8 mouse cellular contexts compared by ENCODE assay signal in the genomic region with DNA sequence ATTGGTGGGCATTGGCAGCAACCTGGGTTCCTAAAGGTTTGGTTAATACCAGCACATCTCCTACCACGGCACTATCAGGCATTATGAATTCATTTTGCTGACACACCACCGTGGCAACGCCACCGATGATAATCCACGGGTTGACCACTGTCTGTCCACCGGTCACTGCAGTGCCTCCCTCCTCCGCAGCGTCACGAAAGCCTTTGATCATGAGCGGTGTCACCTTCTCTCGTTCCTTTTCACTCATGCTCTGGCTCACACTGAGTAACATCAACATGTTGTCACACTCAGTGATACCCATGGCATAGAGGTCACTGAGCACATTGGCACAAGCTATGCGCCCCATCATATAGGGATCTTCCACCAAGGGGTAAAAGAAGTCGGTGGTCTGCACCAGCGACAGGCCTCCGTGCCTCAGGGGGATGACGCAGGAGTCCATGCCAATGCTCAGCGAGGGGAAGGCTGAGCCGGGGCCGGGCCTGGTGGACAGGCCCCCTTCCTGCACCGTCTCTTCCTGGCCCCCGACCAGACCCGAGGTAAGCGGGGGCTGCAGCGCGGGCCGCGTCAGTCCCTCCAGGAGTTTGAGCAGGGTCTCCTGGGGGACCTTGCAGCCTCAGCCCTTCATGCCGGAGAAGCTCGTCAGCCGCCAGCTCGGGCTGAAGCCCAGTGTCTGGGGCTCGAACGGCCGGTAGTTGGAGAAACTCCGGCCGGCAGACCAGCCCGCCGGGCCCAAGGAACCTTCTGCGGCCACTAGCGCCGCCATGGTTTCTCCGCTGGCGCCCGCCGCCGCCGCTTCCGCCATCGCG. TPM values are rescaled to one million over a fixed set of nuclear protein-coding genes. Genes with fewer than 3 reads are reported as not detected.
DNase-seq lines count a peak whose midpoint lies in the region; ATAC-seq and TF ChIP-seq lines count a peak whose summit lies in the region.

No protein-coding gene starts in this region.

- H3K36me3 ChIP-seq in heart, embryonic 11.5 days (ENCODE audit: control insufficient read depth, insufficient read depth, low read length), result peaks cover 7% of the 10 kb centered on the region
- H3K36me3 ChIP-seq in CH12.LX (replicated peaks in 1 of 2; ENCODE audit: control insufficient read depth in 1 of 2, insufficient read depth in 1 of 2, low read length in 1 of 2), result peaks cover 17 to 42% of the 10 kb centered on the region in 2 experiments
- H3K36me3 ChIP-seq in limb, embryonic 11.5 days (ENCODE audit: control insufficient read depth, insufficient read depth, low read length), result peaks cover 12% of the 10 kb centered on the region; the same call in 1 of the 2 replicates
- H3K36me3 ChIP-seq in midbrain, embryonic 16.5 days (ENCODE audit: control insufficient read depth, insufficient read depth, low read length), result peaks cover 7% of the 10 kb centered on the region

- no peaks in the 10 kb centered on the region for H3K27me3 ChIP-seq in heart, embryonic 11.5 days (ENCODE audit: control insufficient read depth, insufficient read depth, low read length)
- no peaks in the 10 kb centered on the region for H3K27me3 ChIP-seq in CH12.LX (replicated peaks)
- H3K27me3 ChIP-seq in limb, embryonic 11.5 days (ENCODE audit: control insufficient read depth, insufficient read depth, low read length), result no peaks in the 10 kb centered on the region
- H3K27me3 ChIP-seq in midbrain, embryonic 16.5 days (ENCODE audit: control insufficient read depth, insufficient read depth, low read depth, low read length), result no peaks in the 10 kb centered on the region

- no peaks in the 10 kb centered on the region; the same call in 1 of the 2 replicates for H3K9me3 ChIP-seq in heart, embryonic 11.5 days (replicated peaks; ENCODE audit: control insufficient read depth, low read length)
- peaks cover 10% of the 10 kb centered on the region for H3K9me3 ChIP-seq in CH12.LX (replicated peaks; ENCODE audit: low read length)
- no peaks in the 10 kb centered on the region; the same call in 1 of the 2 replicates for H3K9me3 ChIP-seq in limb, embryonic 11.5 days (ENCODE audit: control insufficient read depth, low read length)
- peaks cover 2% of the 10 kb centered on the region; the same call in 1 of the 2 replicates for H3K9me3 ChIP-seq in midbrain, embryonic 16.5 days (replicated peaks; ENCODE audit: control insufficient read depth, low read length, poor library complexity, severe bottlenecking)

- no peak for TF ChIP-seq POLR2A in CH12.LX (IDR thresholded peaks at IDR 0.05; ENCODE audit: low read depth, low read length)

- intact Hi-C loops in heart, postnatal 36 days (cut with DNase I), result no loop called here

- ATAC-seq in heart, embryonic 11.5 days (replicated peaks; ENCODE audit: insufficient number of reproducible peaks, low FRiP score, low TSS enrichment), result peak; percentile 44
- ATAC-seq in limb, embryonic 11.5 days (ENCODE audit: insufficient number of reproducible peaks, low FRiP score, low TSS enrichment, low read depth), result peak; percentile 61
- peak; percentile 73 for ATAC-seq in midbrain, embryonic 16.5 days

- no peak for DNase-seq in heart, postnatal 36 days
- no peak for DNase-seq in CH12.LX (ENCODE audit: extremely low read depth)
- DNase-seq in cerebellum, adult 9-11 months, result peak; percentile 64
- DNase-seq in gastrocnemius, adult 8-10 months (ENCODE audit: low spot score in 2 of 2), result peak; percentile 12 to 19
- DNase-seq in limb, embryonic 11.5 days (ENCODE audit: low spot score), result peak; percentile 58
- DNase-seq in urinary bladder, postnatal 36 days (ENCODE audit: low spot score in 2 of 2), result no peak

- H3K4me2 ChIP-seq in heart, embryonic 11.5 days, result peak overlapping the region; percentile 72
- H3K4me2 ChIP-seq in CH12.LX (ENCODE audit: insufficient read depth, low read depth, poor library complexity, severe bottlenecking), result peak overlapping the region; percentile 79
- peak overlapping the region; percentile 91 for H3K4me2 ChIP-seq in limb, embryonic 11.5 days (ENCODE audit: low read depth, severe bottlenecking)
- peak overlapping the region; percentile 95 for H3K4me2 ChIP-seq in midbrain, embryonic 16.5 days (ENCODE audit: low read length)

- no peak for TF ChIP-seq RAD21 in CH12.LX (IDR thresholded peaks at IDR 0.05; ENCODE audit: low read depth, low read length)

- 12% methylated on average over 50 of the region's 50 CpGs for WGBS in heart, embryonic 11.5 days (ENCODE audit: insufficient replicate concordance)
- 18% methylated on average over 49 of the region's 50 CpGs for WGBS in limb, embryonic 11.5 days
- 13% methylated on average over 50 of the region's 50 CpGs for WGBS in midbrain, embryonic 16.5 days

- peak overlapping the region; percentile 81 for H3K4me3 ChIP-seq in heart, embryonic 11.5 days (ENCODE audit: low read depth, low read length)
- H3K4me3 ChIP-seq in CH12.LX (replicated peaks in 1 of 3; ENCODE audit: low read depth in 2 of 3, low read length in 2 of 3, poor library complexity in 1 of 3), result peak overlapping the region; percentile 85 to 98 (median 98)
- peak overlapping the region; percentile 84 for H3K4me3 ChIP-seq in limb, embryonic 11.5 days (ENCODE audit: low read depth, low read length)
- H3K4me3 ChIP-seq in midbrain, embryonic 16.5 days (ENCODE audit: low read depth, low read length), result peak overlapping the region; percentile 73

- in situ Hi-C loops in CH12.LX (cut with MboI; ENCODE audit: low pct_ligation_motif_present, low pct_unique_long_range_greater_than_20kb, low sequenced_read_pairs), result no loop called here

- H3K4me1 ChIP-seq in heart, embryonic 11.5 days (ENCODE audit: control insufficient read depth, insufficient read depth, low read length), result peaks cover 11% of the 10 kb centered on the region
- peaks cover 17 to 54% of the 10 kb centered on the region in 2 experiments for H3K4me1 ChIP-seq in CH12.LX (ENCODE audit: control insufficient read depth in 1 of 2, insufficient read depth in 2 of 2)
- H3K4me1 ChIP-seq in limb, embryonic 11.5 days (ENCODE audit: control insufficient read depth, insufficient read depth, low read length), result no peaks in the 10 kb centered on the region
- peaks cover 18% of the 10 kb centered on the region for H3K4me1 ChIP-seq in midbrain, embryonic 16.5 days (ENCODE audit: control insufficient read depth, insufficient read depth, low read length)

- peak overlapping the region; percentile 79 for H3K27ac ChIP-seq in heart, embryonic 11.5 days (ENCODE audit: low read depth, low read length)
- peak overlapping the region; percentile 78 for H3K27ac ChIP-seq in CH12.LX (ENCODE audit: insufficient read depth, low read depth)
- H3K27ac ChIP-seq in limb, embryonic 11.5 days (replicated peaks; ENCODE audit: low read depth, low read length), result peak overlapping the region; percentile 81
- peak overlapping the region; percentile 89 for H3K27ac ChIP-seq in midbrain, embryonic 16.5 days (ENCODE audit: low read length)

- no peak for TF ChIP-seq CTCF in CH12.LX (conservative IDR thresholded peaks at IDR 0.05 in 1 of 2, IDR thresholded peaks at IDR 0.05 in 1 of 2; ENCODE audit: low read depth in 2 of 2, low read length in 2 of 2)

- H3K79me2 ChIP-seq in CH12.LX (replicated peaks; ENCODE audit: control insufficient read depth, extremely low read depth, insufficient read depth, poor library complexity, severe bottlenecking), result peaks cover 33% of the 10 kb centered on the region

- no peak for TF ChIP-seq EP300 in CH12.LX (IDR thresholded peaks at IDR 0.05; ENCODE audit: low read length)

- H3K9ac ChIP-seq in heart, embryonic 11.5 days (ENCODE audit: low read depth, low read length), result peak overlapping the region; percentile 92
- peak overlapping the region; percentile 93 for H3K9ac ChIP-seq in CH12.LX (ENCODE audit: insufficient read depth, low read depth)
- H3K9ac ChIP-seq in limb, embryonic 11.5 days (ENCODE audit: low read length), result peak overlapping the region; percentile 96
- H3K9ac ChIP-seq in midbrain, embryonic 16.5 days (ENCODE audit: low read depth, low read length), result peak overlapping the region; percentile 86

- dilution Hi-C loops in CH12.LX (cut with MboI; ENCODE audit: extremely low pct_ligation_motif_present, extremely low pct_unique_long_range_greater_than_20kb, low sequenced_read_pairs), result no loop called here

RNA-seq across cellular contexts. Expression of a gene that starts 0.5 kb away (rescaled TPM):
- 80.8 and 87.8 TPM in 2 replicates for polyA plus RNA-seq in heart, embryonic 11.5 days (2014; fragmentation: Nextera tagmentation; extraction: Ambion mirVana)
- 10 to 100 TPM; 26.7 to 31.4 TPM for total RNA-seq in heart, postnatal 36 days (2021)
- 209 and 215 TPM in 2 replicates for total RNA-seq in CH12.LX (2012; rRNA removed)
- total RNA-seq in CH12.LX (2014; rRNA removed), result 203 and 223 TPM in 2 replicates
- polyA plus RNA-seq in CH12.LX (2012; ENCODE audit: insufficient read length, low read depth), result 158 and 159 TPM in 2 replicates
- total RNA-seq in gastrocnemius, adult 8-10 months (2022), result 10 to 100 TPM; 38.1 to 45.4 (median 41.6) TPM
- 94.5 and 104 TPM in 2 replicates for polyA plus RNA-seq in limb, embryonic 11.5 days (2014; fragmentation: Nextera tagmentation; extraction: Ambion mirVana)
- polyA plus RNA-seq in midbrain, embryonic 16.5 days (2015; fragmentation: Nextera tagmentation; extraction: Ambion mirVana), result 59.4 and 59.7 TPM in 2 replicates

RNA-seq across cellular contexts. Expression of a gene that starts 12.8 kb away (rescaled TPM):
- 184 and 197 TPM in 2 replicates for polyA plus RNA-seq in heart, embryonic 11.5 days (2014; fragmentation: Nextera tagmentation; extraction: Ambion mirVana)
- total RNA-seq in heart, postnatal 36 days (2021), result 10 to 100 TPM; 40.7 to 45.0 TPM
- total RNA-seq in CH12.LX (2012; rRNA removed) (296 and 352 TPM in 2 replicates), CH12.LX (2014; rRNA removed) (197 and 221 TPM in 2 replicates)
- 197 and 210 TPM in 2 replicates for polyA plus RNA-seq in CH12.LX (2012; ENCODE audit: insufficient read length, low read depth)
- total RNA-seq in gastrocnemius, adult 8-10 months (2022), result 10 to 100 TPM; 31.3 to 38.3 (median 33.9) TPM
- polyA plus RNA-seq in limb, embryonic 11.5 days (2014; fragmentation: Nextera tagmentation; extraction: Ambion mirVana), result 290 and 292 TPM in 2 replicates
- polyA plus RNA-seq in midbrain, embryonic 16.5 days (2015; fragmentation: Nextera tagmentation; extraction: Ambion mirVana), result 112 and 120 TPM in 2 replicates

RNA-seq across cellular contexts. Expression of a gene that starts 22.7 kb away (rescaled TPM):
- polyA plus RNA-seq in heart, embryonic 11.5 days (2014; fragmentation: Nextera tagmentation; extraction: Ambion mirVana), result 0.46 and 0.68 TPM in 2 replicates
- 1 to 10 TPM; 1.2 to 1.5 TPM for total RNA-seq in heart, postnatal 36 days (2021)
- 49.1 and 69.0 TPM in 2 replicates for total RNA-seq in CH12.LX (2012; rRNA removed)
- 36.7 and 43.9 TPM in 2 replicates for total RNA-seq in CH12.LX (2014; rRNA removed)
- 164 and 177 TPM in 2 replicates for polyA plus RNA-seq in CH12.LX (2012; ENCODE audit: insufficient read length, low read depth)
- under 1 TPM; 0.07 to 0.25 (median 0.17) TPM for total RNA-seq in gastrocnemius, adult 8-10 months (2022)
- 0.18 and 0.44 TPM in 2 replicates for polyA plus RNA-seq in limb, embryonic 11.5 days (2014; fragmentation: Nextera tagmentation; extraction: Ambion mirVana)
- polyA plus RNA-seq in midbrain, embryonic 16.5 days (2015; fragmentation: Nextera tagmentation; extraction: Ambion mirVana), result 0.25 and 0.31 TPM in 2 replicates

RNA-seq across cellular contexts. Expression of a gene that starts 29.2 kb away (rescaled TPM):
- 35.6 and 39.7 TPM in 2 replicates for polyA plus RNA-seq in heart, embryonic 11.5 days (2014; fragmentation: Nextera tagmentation; extraction: Ambion mirVana)
- 10 to 100 TPM; 19.1 TPM for total RNA-seq in heart, postnatal 36 days (2021)
- total RNA-seq in CH12.LX (2012; rRNA removed), result 26.5 and 29.8 TPM in 2 replicates
- total RNA-seq in CH12.LX (2014; rRNA removed), result 23.9 and 27.0 TPM in 2 replicates
- polyA plus RNA-seq in CH12.LX (2012; ENCODE audit: insufficient read length, low read depth), result 34.7 and 35.5 TPM in 2 replicates
- 10 to 100 TPM; 13.7 to 21.0 (median 18.3) TPM for total RNA-seq in gastrocnemius, adult 8-10 months (2022)
- 65.6 and 69.0 TPM in 2 replicates for polyA plus RNA-seq in limb, embryonic 11.5 days (2014; fragmentation: Nextera tagmentation; extraction: Ambion mirVana)
- polyA plus RNA-seq in midbrain, embryonic 16.5 days (2015; fragmentation: Nextera tagmentation; extraction: Ambion mirVana), result 64.5 and 70.4 TPM in 2 replicates

RNA-seq across cellular contexts. Expression of a gene that starts 40.4 kb away (rescaled TPM):
- polyA plus RNA-seq in heart, embryonic 11.5 days (2014; fragmentation: Nextera tagmentation; extraction: Ambion mirVana), result 19.8 and 23.1 TPM in 2 replicates
- 1 to 10 TPM; 2.8 TPM for total RNA-seq in heart, postnatal 36 days (2021)
- 73.8 and 92.3 TPM in 2 replicates for total RNA-seq in CH12.LX (2012; rRNA removed)
- 42.1 and 42.7 TPM in 2 replicates for total RNA-seq in CH12.LX (2014; rRNA removed)
- polyA plus RNA-seq in CH12.LX (2012; ENCODE audit: insufficient read length, low read depth), result 147 and 171 TPM in 2 replicates
- 1 to 10 TPM; 1.0 to 2.8 (median 1.4) TPM for total RNA-seq in gastrocnemius, adult 8-10 months (2022)
- 23.1 and 29.3 TPM in 2 replicates for polyA plus RNA-seq in limb, embryonic 11.5 days (2014; fragmentation: Nextera tagmentation; extraction: Ambion mirVana)
- polyA plus RNA-seq in midbrain, embryonic 16.5 days (2015; fragmentation: Nextera tagmentation; extraction: Ambion mirVana), result 14.3 and 15.5 TPM in 2 replicates

Comparison
In these comparisons a context has a peak if more than half of its experiments do, and no peak if none do; other contexts are left out.
1. DNase-seq: peak in cerebellum, adult 9-11 months (single experiment), gastrocnemius, adult 8-10 months (2 of 2) and limb, embryonic 11.5 days (single experiment); none in heart, postnatal 36 days (0 of 2), CH12.LX (single experiment) and urinary bladder, postnatal 36 days (0 of 2).
2. RNA of a gene that starts 22.7 kb away (polyA plus RNA-seq): 164 to 177 TPM in CH12.LX; 0.46 to 0.68 TPM in heart, embryonic 11.5 days, 0.18 to 0.44 TPM in limb, embryonic 11.5 days and 0.25 to 0.31 TPM in midbrain, embryonic 16.5 days; every median in the first group is over 10 times any median in the second.
3. Peak in every context shown above with its lines, with median percentiles within 50 percentile points of each other: ATAC-seq, H3K27ac ChIP-seq, H3K4me2 ChIP-seq, H3K4me3 ChIP-seq and H3K9ac ChIP-seq.